Mouse (Mus musculus): ENCODE data around the gene Clstn1.
A peak's percentile ranks its signal among the peaks of the same experiment; 100 is the strongest.

Clstn1 gene

GRCm38 (mm10) chr4:149567432-149568026 lies 18.7 kb upstream of the Clstn1 start:
- DNase-seq (ENCODE audit: low spot score): no peak

- DNase-seq (ENCODE audit: low spot score): no peak
Observed at GRCm38 (mm10) chr4:149568622-149569021, 17.6 kb upstream of the Clstn1 start.

- DNase-seq (ENCODE audit: low spot score): no peak
Observed at GRCm38 (mm10) chr4:149569781-149570497, 16.3 kb upstream of the Clstn1 start.

- no peak for DNase-seq (ENCODE audit: low spot score)
Observed at GRCm38 (mm10) chr4:149570498-149570863, 15.8 kb upstream of the Clstn1 start.

GRCm38 (mm10) chr4:149571209-149571608 lies 15.1 kb upstream of the Clstn1 start:
- no peak for DNase-seq (ENCODE audit: low spot score)

GRCm38 (mm10) chr4:149571651-149572149 lies 14.6 kb upstream of the Clstn1 start:
- no peak for DNase-seq (ENCODE audit: low spot score)

GRCm38 (mm10) chr4:149572446-149572845 lies 13.8 kb upstream of the Clstn1 start:
- DNase-seq (ENCODE audit: low spot score): no peak

GRCm38 (mm10) chr4:149572851-149573250 lies 13.4 kb upstream of the Clstn1 start:
- DNase-seq (ENCODE audit: low spot score): no peak

GRCm38 (mm10) chr4:149574391-149574821 lies 11.9 kb upstream of the Clstn1 start:
- no peak for DNase-seq (ENCODE audit: low spot score)

GRCm38 (mm10) chr4:149576061-149576460 lies 10.2 kb upstream of the Clstn1 start:
- no peak for DNase-seq (ENCODE audit: low spot score)

GRCm38 (mm10) chr4:149576993-149577548 lies 9.2 kb upstream of the Clstn1 start:
- no peak for DNase-seq (ENCODE audit: low spot score)

- no peak for DNase-seq (ENCODE audit: low spot score)
Observed at GRCm38 (mm10) chr4:149578085-149578681, 8.1 kb upstream of the Clstn1 start.

GRCm38 (mm10) chr4:149578831-149579230 lies 7.4 kb upstream of the Clstn1 start:
- no peak for DNase-seq (ENCODE audit: low spot score)

GRCm38 (mm10) chr4:149585236-149585635 lies 1.0 kb upstream of the Clstn1 start:
- DNase-seq (ENCODE audit: low spot score): no peak

- no peak for DNase-seq (ENCODE audit: low spot score)
Observed at GRCm38 (mm10) chr4:149586783-149587595, 721 bp downstream of the Clstn1 start.

GRCm38 (mm10) chr4:149587596-149588168 lies 1.4 kb downstream of the Clstn1 start:
- no peak for DNase-seq (ENCODE audit: low spot score)

GRCm38 (mm10) chr4:149590200-149590599 lies 3.9 kb downstream of the Clstn1 start:
- DNase-seq (ENCODE audit: low spot score): no peak

GRCm38 (mm10) chr4:149591486-149591885 lies 5.2 kb downstream of the Clstn1 start:
- DNase-seq (ENCODE audit: low spot score): no peak

- peak; percentile 43 for DNase-seq (ENCODE audit: low spot score)
Observed at GRCm38 (mm10) chr4:149594913-149595581, 8.8 kb downstream of the Clstn1 start.

- no peak for DNase-seq (ENCODE audit: low spot score)
Observed at GRCm38 (mm10) chr4:149597641-149598208, 11.5 kb downstream of the Clstn1 start.

- no peak for DNase-seq (ENCODE audit: low spot score)
Observed at GRCm38 (mm10) chr4:149599549-149599948, 13.3 kb downstream of the Clstn1 start.
